Comparison of ENCODE assay signal across 11 mouse cellular contexts in genomic region chr2:10343523-10343922, GRCm38 (mm10). TPM values are rescaled to one million over a fixed set of nuclear protein-coding genes. Genes with fewer than 3 reads are reported as not detected.
"Had no signal": no experiment of that assay in that cellular context is flagged by ENCODE, and none has a peak within 500 bp of the region (broad histone marks: within the 10 kb centered on the region; RNA-seq: fewer than 3 reads in every experiment).

No protein-coding gene starts in this region.

- H3K27ac ChIP-seq: limb, embryonic 13.5 days; liver, embryonic 14.5 days; midbrain, embryonic 15.5 days; stomach, embryonic 15.5 days had no signal

- H3K36me3 ChIP-seq: limb, embryonic 13.5 days; midbrain, embryonic 15.5 days; stomach, embryonic 15.5 days had no signal

- ATAC-seq: midbrain, embryonic 15.5 days had no signal

- H3K9me3 ChIP-seq: limb, embryonic 13.5 days; midbrain, embryonic 15.5 days; stomach, embryonic 15.5 days had no signal

- H3K4me2 ChIP-seq: limb, embryonic 13.5 days; midbrain, embryonic 15.5 days; stomach, embryonic 15.5 days had no signal

- H3K27me3 ChIP-seq: midbrain, embryonic 15.5 days; stomach, embryonic 15.5 days had no signal

- H3K4me1 ChIP-seq: limb, embryonic 13.5 days; midbrain, embryonic 15.5 days; stomach, embryonic 15.5 days had no signal

- DNase-seq: kidney, adult 18-20 months; kidney, postnatal 10 days; kidney, postnatal 4 days; left cerebral cortex, postnatal 4 days; lung, adult 18-20 months; right cerebral cortex, adult 18-20 months had no signal

- H3K4me3 ChIP-seq: limb, embryonic 13.5 days; midbrain, embryonic 15.5 days; stomach, embryonic 15.5 days had no signal

- H3K9ac ChIP-seq: limb, embryonic 13.5 days; liver, embryonic 14.5 days; midbrain, embryonic 15.5 days; stomach, embryonic 15.5 days had no signal

RNA-seq across cellular contexts. Expression of gene Sfmbt2, which starts 26.8 kb away (rescaled TPM):
- total RNA-seq: monocyte, adult 5-6 weeks had no signal
